Mouse (Mus musculus): ENCODE results near the gene Glis1.

Glis1 gene

DNA sequence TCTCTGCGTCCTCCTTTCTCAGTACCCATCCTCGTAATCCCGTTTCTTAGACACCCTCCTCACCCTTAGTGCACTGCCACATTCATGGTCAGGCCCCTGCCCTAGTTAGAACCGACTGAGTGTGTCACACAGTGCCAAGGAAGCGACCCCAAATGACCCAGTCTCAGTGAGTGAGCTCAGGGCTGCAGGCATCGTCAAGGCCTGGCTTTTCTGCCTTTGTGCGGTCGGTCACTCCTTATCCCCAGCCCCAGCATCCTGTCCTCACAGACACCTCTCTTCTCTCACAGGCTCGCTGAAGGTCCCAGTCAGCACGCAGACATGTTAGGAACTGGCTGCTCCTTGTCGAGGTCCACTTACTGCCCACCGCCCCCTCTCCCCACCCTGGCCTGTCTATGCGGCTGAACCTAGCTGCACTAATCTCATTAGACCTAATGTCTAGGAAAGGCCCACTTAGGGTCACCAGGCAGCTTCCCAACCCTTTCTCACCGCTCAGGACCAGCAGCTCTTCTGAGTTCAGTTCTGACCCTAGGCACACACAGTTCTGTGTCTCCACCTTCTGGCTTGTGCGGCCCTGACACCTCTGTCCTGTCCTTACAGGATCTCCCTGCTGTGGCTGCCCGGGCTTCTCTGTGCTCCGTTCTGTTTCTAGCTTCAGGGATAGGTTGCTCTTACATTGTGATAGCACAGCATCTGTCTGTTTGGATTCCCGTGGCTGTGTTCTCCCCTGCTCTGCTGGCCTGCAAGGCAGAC, 18.1 kb downstream of the Glis1 start:
- no peak for DNase-seq (ENCODE audit: low spot score)

DNA sequence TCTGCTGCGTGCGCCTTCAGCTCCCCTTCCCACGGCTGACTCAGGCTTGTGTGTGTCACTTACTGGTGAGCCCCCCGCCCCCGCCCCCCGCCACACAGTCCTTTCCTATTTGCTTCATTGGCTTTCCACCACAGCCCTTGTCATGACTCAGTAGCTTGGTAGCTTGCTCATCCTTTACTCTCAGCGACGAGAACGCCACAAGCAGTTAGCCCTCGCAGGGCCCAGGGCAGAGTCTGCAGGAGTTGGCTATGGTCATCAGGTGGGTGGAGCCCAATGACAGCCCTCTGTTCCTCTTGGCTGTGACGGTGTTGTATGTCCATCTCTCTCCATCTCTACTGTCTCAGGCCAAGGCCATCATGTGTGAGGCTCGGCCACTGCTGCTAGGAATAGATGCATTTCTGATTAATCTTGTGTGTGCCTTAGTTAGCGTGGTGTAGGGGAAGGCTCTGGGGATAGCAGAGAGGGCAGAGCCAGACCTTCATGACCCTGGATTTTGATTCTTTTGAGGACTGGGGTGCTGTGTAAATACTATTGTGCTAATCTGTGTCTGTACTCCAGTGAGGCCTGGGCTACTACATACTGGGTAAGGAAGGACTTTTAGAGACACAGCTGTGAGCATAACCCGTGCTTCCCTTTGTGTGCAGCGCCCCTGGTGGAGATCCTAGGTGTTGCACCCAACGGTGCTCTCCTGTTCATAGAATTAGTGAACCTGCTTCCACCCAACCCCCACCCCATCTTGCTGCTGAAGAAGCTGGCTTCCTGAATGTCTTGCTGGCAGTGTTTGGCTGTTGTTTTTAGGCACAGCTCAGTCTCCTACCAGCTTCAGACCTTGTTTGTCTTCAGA, 19.0 kb downstream of the Glis1 start:
- DNase-seq (ENCODE audit: low spot score), result peak; percentile 76

DNA sequence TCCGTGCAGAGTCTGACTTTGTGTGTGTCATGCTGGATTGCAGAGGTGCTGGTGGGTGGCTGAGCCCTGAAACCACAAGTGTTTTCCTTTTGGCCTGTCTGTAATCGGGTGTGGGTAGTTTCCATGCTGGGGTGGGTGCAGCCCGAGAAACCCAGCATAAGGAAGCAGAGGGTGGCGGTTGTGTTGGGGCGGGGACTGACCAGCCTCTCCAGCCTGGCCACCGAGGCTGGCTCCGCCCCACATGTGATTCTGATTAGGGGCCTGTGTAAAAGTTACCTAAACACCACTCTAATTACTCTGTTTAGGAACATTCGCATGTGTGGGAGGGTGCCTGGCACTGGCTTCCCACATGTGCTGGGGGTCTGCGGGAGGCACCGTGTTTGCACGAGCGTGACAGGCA, 23.2 kb downstream of the Glis1 start:
- DNase-seq (ENCODE audit: low spot score), result no peak

DNA sequence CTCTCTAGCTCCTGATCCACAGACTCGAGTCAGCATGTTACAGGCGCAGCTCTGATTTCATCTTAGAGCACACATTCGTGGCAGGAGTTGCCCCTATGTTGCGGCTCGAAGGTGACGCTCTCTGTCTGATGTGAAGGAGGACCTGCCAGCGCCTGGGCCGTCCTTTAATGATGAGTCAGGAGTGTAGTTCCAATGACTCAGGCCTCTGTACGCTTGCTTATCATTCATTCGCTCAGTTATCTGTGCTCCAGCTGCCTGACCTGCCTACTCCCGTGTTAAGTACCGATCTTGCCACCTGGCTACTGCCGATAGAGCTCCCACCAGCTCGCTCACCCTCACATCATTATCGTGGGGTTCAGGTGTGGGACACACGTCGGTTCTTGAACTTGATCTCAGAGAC, 24.5 kb downstream of the Glis1 start:
- DNase-seq (ENCODE audit: low spot score), result no peak

DNA sequence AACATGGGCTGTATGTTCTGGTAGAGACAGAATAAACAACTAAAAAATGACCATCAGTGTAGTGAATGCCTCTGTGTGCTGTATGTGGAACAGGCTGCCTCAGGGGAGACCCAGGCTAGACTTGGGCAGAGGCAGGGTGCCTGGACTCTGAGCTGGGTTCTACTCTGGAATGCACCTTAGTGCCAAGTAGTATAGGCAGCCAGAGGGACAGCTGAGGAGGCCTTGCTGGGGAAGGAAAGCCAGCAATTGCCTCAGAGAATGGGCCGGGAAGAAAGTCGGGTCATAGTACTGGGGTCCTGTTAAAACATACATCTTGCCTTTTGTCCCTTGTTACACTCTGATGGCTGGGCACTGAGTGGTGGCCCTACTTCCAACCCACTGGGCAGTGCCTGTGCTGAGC, 25.1 kb downstream of the Glis1 start:
- DNase-seq (ENCODE audit: low spot score), result no peak

DNA sequence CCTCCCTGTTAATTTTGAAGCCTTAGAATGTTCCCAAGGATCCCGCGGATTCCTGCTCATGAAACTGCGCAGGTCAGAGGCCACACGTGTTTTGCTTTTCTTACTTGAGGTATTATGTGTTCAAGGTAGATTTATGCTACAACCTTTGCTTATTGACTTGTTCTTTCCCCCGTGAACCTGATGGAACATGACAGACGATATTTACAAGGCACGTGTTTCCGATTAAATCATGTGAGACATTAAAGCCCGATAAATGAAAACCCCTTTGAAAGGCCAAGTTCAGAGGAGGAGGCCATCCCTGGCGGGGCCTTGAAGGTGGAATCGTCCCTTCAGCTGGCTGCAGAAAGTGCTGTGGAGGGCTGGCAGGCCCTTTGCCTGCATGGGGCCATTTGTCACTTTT, 26.1 kb downstream of the Glis1 start:
- no peak for DNase-seq (ENCODE audit: low spot score)

DNA sequence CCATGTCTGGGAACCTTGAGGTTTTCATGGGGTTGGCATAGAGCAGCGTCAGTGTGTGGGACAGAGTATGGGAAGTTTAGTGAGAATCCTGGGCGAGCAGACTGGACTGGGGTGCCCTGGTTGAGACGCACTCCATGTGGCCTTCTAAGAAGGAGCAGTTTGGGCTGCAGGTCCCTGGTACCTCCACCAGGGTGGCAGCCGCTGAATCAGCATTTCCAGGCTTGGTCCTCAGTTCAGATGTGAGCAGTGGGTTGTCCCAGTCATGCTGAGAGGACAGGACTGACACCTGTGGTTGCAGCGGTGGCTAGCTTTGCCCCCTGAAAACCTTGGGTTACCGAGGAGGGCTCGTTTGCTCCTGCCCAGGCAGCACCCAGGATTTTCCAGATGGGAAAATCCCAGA, 33.4 kb downstream of the Glis1 start:
- DNase-seq (ENCODE audit: low spot score), result no peak

DNA sequence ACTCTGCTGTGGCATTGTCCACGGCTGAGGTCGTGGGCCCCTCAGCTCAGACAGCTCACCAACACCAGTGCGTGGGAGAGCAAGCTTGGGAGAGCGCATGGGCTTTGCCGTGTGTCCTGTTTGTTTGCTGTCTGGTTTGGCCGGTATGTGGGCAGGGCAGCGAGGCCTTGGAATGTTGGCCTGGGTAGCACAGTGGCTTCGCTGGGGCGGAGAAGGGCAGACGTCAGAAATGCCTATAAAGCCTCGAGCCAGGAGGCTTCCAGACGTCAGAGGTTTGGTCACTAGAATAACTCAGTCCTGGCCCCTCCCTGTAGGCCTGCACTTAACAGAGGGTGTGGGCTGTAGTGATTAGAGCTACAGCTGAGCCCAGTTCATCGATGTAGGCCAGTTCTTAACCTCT, 33.9 kb downstream of the Glis1 start:
- no peak for DNase-seq (ENCODE audit: low spot score)

DNA sequence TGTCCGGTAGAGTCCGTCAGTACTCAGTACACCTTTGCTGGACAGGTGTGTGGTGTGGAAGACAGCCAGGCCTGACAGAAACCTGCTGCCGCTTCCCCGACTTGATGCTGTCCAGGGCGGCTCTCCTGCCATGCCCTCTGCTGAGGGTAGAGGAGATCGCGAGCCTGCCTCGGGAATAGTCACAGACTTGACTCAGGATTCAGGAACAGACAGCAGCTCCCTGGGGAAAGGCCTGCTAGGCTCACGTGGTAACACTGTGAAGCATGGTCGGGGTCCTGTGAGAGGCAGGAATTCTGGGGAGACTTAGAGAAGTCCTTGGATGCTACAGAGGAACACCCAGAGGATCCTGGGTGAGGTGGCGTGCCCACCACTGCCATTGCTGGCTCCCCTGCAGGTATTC, 34.4 kb downstream of the Glis1 start:
- DNase-seq (ENCODE audit: low spot score), result no peak

DNA sequence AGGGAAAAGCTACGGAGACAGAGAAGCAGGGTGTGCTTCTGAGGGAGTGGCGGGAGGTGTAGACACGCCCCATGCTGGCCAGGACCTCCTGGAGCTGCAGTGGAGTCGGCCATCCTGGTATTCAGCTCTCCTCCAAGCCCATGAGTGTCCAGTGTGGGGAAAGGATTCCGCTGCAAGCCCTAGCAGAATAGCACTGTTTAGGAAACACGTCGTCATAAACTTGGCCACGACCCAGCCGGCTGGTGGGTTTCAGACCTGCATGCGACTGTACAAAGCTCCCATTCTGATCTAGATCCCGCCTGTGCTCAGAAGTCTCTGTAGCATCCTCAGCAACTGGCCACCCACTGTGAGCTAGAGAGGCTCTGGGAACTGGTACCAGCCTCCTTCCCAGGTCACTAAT, 41.9 kb downstream of the Glis1 start:
- DNase-seq (ENCODE audit: low spot score), result no peak

DNA sequence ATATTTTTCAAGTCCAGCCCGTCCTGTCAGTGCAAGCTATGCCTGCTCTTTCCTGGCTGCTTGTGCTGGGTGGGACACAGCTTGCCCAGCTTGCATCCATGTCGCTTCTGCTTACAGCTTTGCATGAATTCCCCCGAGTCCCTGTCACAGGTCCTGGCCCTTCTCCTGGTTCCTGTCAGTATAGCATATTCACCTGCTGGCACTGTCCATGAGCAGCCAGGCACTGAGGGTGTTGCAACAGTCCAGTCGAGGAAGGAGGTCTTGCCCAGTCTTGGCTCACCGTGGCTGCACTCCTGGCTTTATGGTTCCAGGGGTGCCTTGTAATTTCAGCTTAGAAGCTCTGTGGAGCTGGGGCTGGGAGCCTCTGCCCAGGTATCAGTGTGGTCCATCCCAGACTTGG, 44.6 kb downstream of the Glis1 start:
- DNase-seq (ENCODE audit: low spot score), result no peak

DNA sequence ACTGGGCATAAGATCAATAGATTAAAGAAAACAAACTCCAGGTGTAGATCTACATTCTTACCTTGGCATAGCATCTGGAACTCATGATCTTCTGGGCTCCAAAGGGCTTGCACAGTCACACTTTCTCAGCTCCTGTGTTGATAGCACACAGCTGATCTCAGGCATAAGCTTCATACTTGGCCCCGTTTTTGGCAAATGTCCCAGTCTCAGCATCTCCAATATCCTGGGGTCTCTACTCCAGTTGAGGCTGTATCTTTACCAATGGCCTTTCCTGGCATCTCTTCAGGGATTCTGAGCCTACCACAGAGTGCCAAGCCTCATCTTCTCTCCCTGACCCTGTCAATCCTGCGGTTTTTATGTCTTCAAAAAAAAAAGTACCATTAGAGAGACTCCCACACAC, 48.1 kb downstream of the Glis1 start:
- no peak for DNase-seq (ENCODE audit: low spot score)

DNA sequence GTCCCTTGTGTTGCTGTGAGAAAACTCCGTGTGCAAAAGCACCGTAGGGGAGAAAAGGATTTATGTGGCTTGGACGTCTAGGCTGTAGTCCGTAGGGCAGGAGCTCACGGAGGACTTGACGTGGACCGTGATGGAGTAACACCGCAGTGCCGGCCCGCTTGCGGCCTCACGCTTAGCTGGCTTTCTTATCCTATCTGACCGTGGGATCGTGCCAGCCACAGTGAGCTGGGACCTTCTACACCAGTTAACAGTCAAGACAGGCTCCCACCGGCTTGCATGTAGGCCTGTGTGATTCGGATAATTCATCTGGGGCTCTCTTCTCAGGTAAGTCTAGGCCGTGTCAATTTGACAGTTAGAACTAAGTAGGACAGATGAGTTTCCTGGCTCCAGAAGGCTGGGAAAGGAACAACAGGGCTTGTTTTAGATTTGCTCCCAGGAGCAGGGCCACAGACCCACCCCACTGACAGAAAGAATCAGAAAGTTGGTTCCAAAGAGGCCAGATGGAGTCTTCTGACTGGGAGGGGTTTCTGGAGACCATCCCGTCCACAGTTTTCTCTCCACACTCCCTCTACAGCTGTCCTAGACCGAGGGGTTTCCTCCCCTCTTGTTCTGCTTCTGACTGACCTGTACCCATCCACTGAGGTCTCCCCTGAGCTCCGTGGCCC, 49.3 kb downstream of the Glis1 start:
- no peak for DNase-seq (ENCODE audit: low spot score)

DNA sequence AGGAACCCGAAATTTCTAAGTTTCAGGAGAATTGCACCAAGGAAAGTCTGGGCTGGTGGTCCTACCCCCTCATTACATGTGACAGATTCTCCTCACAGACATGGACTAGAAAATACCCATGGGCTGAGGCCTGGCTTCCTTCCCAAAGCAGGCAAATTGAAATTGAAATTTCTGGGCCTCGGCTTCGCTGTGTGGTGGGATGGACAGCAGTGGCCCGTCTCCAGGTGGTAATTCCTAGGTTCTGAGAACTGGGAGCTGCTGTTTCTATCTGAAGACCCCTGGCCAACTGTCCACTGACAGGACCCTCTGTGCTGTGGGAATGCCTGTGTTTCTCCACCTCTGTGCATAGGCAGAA, 49.8 kb downstream of the Glis1 start:
- DNase-seq (ENCODE audit: low spot score), result no peak

DNA sequence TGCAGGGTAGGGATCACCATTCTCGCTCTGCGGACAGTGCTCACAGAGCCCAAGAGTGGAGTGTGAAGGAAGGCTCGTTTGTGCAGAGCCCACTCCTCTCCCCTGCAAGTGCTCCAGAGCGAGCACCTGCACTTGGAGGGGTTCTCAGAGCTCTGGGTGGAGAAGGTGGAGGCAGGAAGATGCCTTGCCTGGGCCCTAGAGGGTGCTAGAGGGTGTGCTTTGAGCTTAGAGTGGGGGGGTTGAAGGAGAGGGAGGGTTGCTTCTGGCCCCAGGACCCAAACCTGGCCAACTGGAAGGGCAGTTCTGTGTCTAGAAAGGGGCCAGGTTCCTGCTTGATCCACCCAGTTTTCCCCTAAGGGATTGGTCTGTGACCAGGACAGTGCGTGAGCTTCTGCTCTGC, 51.5 kb downstream of the Glis1 start:
- DNase-seq (ENCODE audit: low spot score), result no peak

DNA sequence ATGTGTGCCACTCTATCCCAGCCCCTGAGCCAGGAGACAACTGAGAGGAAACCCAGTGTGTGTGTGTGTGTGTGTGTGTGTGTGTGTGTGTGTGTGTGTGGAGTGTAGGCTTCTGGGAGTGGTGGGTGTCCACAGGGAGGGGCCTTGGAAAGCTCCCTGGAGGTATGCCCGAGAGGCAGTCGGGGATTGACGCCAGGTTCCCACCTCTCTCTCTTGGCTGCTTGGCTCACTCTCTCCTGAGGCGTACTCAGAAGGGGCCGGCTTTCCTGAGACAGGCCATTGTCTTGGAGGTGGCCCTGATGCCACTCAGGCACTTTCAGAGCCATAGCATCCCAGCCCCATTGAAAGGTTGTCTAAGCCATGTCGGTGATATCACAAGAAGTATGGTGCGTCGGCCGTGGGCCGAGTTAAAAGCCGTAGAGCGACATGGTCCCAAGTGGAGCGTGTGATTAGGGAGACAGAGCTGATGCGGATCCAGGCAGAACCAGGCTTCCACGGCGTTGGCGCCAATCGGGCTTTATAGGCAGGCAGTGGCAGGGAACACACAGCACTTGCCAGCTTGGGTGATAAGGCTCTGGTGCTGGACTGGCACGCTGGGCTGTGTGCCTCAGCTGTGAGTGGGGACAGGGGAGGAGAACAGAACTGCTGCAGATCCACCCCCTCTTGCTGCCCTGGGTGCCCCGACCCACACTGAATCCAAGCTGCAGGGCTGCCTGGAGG, 54.9 kb downstream of the Glis1 start:
- no peak for DNase-seq (ENCODE audit: low spot score)

DNA sequence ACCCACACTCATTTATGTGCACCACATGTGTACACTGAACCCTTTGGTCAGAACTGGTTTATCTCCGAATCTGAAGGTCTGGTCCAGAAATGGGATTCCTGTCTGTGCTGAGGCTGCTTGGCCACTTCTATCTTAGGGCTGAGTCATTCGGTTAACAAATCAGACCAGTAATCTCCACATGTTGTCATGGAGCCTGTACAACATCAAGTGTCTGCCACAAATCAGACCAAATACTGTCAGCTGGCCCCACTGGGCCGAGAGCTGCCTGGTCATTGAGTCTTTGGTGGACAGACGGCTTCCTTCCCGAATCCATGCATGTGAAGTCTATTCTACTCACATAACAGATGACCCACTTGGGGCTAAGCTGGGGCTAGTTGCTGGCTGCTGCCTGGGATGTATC, 58.6 kb downstream of the Glis1 start:
- no peak for DNase-seq (ENCODE audit: low spot score)

DNA sequence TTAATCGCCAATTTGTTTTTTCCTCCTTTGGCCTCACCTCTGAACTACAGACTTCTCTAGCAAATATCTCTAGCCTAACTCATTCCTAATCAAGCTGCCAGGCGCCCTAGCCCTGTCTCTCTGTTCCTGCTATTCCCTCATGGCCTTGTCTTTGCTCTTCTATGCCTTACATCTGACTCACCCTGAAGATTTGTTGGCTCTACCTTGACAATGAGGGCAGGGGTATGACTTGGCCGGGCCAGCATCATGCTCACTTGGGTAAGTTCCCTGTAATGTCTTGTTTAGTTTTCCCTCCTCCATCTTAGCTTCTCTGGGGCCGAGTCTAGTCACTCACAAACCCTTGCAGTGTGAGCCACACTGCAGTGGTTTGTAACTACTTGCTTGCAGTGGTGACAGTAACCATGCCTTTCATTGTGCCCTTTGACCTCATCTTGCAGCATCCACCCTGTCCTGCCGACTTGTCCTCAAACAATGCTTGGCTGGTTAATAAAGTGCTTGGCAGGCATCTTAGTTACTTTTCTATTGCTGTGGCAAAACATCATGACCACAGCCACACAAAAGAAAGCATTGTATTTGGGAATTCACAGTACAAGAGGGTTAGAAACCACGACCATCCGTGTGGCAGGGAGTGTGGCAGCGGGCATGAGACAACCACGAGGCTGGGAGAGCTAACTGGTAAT, 61.5 kb downstream of the Glis1 start:
- DNase-seq (ENCODE audit: low spot score), result no peak

DNA sequence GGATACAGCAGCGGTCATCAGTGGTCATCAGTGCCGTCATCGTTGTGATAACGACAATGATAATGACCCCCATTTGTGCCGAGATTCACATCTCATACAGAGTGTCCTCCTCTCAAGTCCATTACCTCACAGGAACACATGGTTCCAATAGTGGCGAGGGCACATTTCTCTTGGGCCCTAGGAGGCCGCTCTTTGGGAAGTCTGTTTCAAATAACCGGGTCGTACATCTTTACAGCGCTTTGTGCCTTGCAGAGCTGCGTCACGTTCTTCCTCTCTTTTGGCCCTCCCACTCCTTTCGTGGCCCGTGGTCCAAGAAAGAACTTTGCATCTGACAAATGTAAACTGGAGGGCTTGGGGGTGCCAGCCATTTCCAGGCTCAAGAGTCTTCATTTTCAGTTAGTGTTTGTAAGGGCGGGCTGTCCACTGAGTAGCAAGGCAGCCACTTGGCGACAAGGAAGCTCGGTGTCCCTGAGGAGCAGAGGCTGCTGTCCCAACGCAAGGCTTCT, 63.1 kb downstream of the Glis1 start:
- no peak for DNase-seq (ENCODE audit: low spot score)

DNA sequence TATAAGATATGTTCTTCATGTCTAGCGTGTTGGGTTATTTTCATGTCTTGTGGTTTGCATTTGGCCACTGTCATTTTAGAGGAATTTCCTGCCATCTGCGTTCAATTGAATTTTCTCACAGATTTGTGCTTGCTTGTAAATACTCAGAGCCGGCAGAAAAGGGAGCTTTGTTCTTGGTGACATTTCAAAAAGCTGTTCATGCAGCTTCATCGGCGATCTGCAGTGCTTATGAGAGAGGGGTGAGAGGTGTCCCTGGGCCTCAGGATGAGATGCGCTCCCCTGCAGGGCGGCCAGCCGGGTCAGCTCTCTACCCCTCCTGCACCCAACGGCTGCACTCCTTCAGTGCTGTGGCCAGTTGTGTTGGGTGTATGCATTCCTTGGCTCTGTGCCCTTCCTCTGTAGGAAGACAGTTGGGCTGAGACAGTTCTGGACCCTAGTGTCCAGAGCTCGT, 68.2 kb downstream of the Glis1 start:
- no peak for DNase-seq (ENCODE audit: low spot score)

DNA sequence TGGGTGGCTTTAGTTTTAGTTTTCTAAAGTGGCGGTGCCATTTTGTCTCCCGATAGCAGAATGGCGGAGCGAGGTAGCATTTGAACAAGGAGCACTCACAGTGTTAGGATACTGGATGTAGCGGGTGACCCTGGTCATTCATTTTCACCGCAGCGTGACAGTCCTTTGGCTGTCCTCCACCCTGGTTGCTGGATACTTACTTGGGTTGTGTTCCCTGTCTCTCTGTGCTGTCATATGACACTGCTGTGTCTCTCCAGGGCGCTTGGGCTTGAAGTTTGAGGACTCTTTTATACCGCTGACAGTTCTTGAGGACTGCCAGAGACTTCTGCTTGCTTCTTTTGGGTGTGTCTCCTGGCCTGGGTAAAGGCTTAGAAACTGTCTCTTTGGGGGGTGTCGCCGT, 80.6 kb downstream of the Glis1 start:
- no peak for DNase-seq (ENCODE audit: low spot score)

DNA sequence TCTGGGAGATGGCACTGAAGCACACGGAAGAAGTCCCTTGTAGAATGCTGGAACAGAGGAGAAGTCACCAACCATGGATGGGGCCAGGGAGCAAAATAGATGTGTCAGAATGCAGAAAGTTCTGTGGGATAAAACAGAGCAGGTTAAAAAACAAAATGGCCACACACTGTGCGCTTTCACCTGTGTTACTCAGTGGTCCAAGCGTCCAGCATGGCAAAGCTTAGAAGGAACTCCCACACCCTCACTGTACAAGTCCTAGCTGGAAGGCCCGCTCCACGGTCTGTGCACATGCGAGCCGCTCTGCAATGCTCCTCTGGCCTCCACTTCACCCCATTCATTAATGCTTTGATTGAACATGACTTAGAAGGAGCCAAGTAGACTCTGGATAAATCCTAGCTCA, 81.2 kb downstream of the Glis1 start:
- DNase-seq (ENCODE audit: low spot score), result no peak
